Mouse (Mus musculus): ENCODE measurements around the gene Rab30.

The Rab30 gene

GRCm38 (mm10) chr7:92802158-92802557 lies 60.8 kb downstream of the Rab30 start:
- DNase-seq: no peak

- DNase-seq: no peak
These were observed 61.8 kb downstream of the Rab30 start for GRCm38 (mm10) chr7:92803191-92803590.

- no peak for DNase-seq
These were observed 63.7 kb downstream of the Rab30 start for GRCm38 (mm10) chr7:92804919-92805668.

GRCm38 (mm10) chr7:92806512-92807188 lies 65.2 kb downstream of the Rab30 start:
- DNase-seq: no peak

GRCm38 (mm10) chr7:92807482-92807881 lies 66.1 kb downstream of the Rab30 start:
- peak; percentile 78 to 80 for DNase-seq

GRCm38 (mm10) chr7:92811667-92812279 lies 70.4 kb downstream of the Rab30 start:
- DNase-seq: no peak

- DNase-seq: no peak
These were observed 75.8 kb downstream of the Rab30 start for GRCm38 (mm10) chr7:92817242-92817641.

- DNase-seq: no peak
These were observed 76.5 kb downstream of the Rab30 start for GRCm38 (mm10) chr7:92817886-92818285.

- DNase-seq: no peak
These were observed 78.3 kb downstream of the Rab30 start for GRCm38 (mm10) chr7:92819656-92820055.

GRCm38 (mm10) chr7:92820410-92820809 lies 79.0 kb downstream of the Rab30 start:
- no peak for DNase-seq

GRCm38 (mm10) chr7:92820941-92821465 lies 79.6 kb downstream of the Rab30 start:
- DNase-seq: no peak

- DNase-seq: no peak
These were observed 80.5 kb downstream of the Rab30 start for GRCm38 (mm10) chr7:92821871-92822270.

- DNase-seq: no peak
These were observed 81.2 kb downstream of the Rab30 start for GRCm38 (mm10) chr7:92822409-92823101.

- DNase-seq: no peak
These were observed 84.8 kb downstream of the Rab30 start for GRCm38 (mm10) chr7:92826248-92826647.

GRCm38 (mm10) chr7:92827981-92828380 lies 86.6 kb downstream of the Rab30 start:
- peak; percentile 36 to 40 for DNase-seq

- no peak for DNase-seq
These were observed 91.0 kb downstream of the Rab30 start for GRCm38 (mm10) chr7:92832395-92832794.

- no peak for DNase-seq
These were observed 93.0 kb downstream of the Rab30 start for GRCm38 (mm10) chr7:92834391-92834790.

- DNase-seq: no peak
These were observed 95.0 kb downstream of the Rab30 start for GRCm38 (mm10) chr7:92836447-92836846.

- no peak for DNase-seq
These were observed 95.8 kb downstream of the Rab30 start for GRCm38 (mm10) chr7:92837226-92837625.

- DNase-seq: no peak
These were observed 96.5 kb downstream of the Rab30 start for GRCm38 (mm10) chr7:92837907-92838306.

- DNase-seq: no peak
These were observed 100.9 kb downstream of the Rab30 start for GRCm38 (mm10) chr7:92842254-92842653.

- DNase-seq: no peak
These were observed 106.8 kb downstream of the Rab30 start for GRCm38 (mm10) chr7:92848246-92848645.

GRCm38 (mm10) chr7:92866526-92866925 lies 125.1 kb downstream of the Rab30 start:
- DNase-seq: peak in 1 of 2 experiments; percentile 12
